Mouse (Mus musculus) heart, embryonic 16.5 days (tissue): ENCODE data around the gene Kctd8. TPM values are rescaled to one million over a fixed set of nuclear protein-coding genes. Genes with fewer than 3 reads are reported as not detected.

ENCODE experiments used
- microRNA-seq: library from miRNA; unstranded; fragments of <30 nt; microRNA quantifications from one replicate; pipeline ENCODE4, GENCODE M21; 2017
- polyA plus RNA-seq: library from polyadenylated mRNA; unstranded; fragments of >200 nt; fragmentation: Nextera tagmentation; extraction: Ambion mirVana; gene quantifications from 2 replicates; pipeline ENCODE4 v1.2.1, GENCODE M21; 2015

The Kctd8 gene
- polyA plus RNA-seq, 1 experiment from 2014 or later: 1.1 TPM

Small RNA genes lying within 50 kb of the gene (microRNA-seq; reads per million reads assigned to microRNA genes)
- not detected for gene Gm24368

Other genes starting within 250 kb of the Kctd8 start
- 18.9 and 22.4 TPM in 2 replicates for gene Yipf7, start 201.0 kb upstream of the Kctd8 start, polyA plus RNA-seq
- 33.9 and 34.8 TPM in 2 replicates for gene Guf1, start 215.2 kb upstream of the Kctd8 start, polyA plus RNA-seq